Mouse (Mus musculus): Measurements from ENCODE around the gene Cd320.

DNA sequence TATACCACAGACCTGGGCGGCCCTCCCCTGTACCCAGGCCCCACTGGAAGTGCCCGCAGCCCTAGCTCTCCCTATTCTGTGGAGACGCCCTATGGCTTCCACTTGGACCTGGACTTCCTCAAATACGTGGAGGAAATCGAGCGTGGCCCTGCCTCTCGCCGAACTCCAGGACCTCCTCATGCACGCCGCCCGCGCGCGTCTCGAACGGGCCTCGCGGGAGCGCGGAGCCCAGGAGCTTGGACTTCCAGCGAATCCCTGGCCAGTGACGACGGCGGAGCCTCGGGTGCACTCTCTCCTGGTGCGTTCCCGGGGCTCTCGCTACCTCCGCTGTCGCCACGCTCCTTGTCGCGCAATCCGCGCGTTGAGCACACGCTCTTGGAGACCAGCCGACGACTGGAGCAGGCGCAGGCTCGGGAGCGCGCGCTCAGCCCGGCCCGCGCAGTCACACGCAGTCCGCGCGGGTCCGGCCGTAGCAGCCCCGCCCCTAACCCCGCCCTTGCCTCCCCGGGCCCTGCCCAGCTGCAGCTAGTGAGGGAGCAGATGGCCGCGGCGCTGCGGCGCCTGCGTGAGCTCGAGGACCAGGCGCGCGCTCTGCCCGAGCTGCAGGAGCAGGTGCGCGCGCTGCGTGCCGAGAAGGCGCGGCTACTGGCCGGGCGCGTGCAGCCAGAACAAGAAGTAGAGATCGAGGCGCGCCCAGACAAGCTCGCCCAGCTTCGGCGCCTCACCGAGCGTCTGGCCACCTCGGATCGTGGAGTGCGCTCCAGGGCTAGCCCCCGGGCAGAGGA, 25.5 kb upstream of the Cd320 start:
- TF ChIP-seq EP300 (IDR thresholded peaks at IDR 0.05; ENCODE audit: low read depth) (no peak), CTCF (IDR thresholded peaks at IDR 0.05; ENCODE audit: low read depth) (no peak)
